Mouse (Mus musculus) cerebellum, postnatal 36 days (tissue): Measurements from ENCODE around the gene Wdr83.

Experiments used
- DNase-seq, 2 experiments: peaks; one replicate each; pipeline ENCODE4 v3.0.0; 2021 to 2022; ENCODE audit warnings: mixed read lengths in 2 of 2

Wdr83 gene

DNA sequence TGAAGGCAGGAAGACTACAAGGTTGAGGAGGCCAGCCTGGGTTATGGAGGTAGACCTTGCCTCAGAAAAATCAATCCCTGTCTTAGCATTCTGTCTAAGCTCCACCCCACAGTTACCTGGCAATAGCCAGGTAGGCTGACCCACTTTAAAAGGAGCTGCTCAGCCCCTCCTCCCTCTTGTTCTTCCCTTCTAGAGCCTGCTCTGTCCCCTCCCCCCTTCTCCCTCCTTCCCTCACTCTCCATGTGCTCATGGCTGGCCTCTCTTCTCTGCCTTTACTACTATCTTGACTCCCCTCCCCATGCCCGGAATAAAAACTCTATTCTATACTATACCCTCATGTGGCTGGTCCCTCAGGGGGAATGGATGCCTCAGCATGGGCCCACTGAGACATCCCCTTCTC is 47.2 kb downstream of the Wdr83 start:
- no peak for DNase-seq

DNA sequence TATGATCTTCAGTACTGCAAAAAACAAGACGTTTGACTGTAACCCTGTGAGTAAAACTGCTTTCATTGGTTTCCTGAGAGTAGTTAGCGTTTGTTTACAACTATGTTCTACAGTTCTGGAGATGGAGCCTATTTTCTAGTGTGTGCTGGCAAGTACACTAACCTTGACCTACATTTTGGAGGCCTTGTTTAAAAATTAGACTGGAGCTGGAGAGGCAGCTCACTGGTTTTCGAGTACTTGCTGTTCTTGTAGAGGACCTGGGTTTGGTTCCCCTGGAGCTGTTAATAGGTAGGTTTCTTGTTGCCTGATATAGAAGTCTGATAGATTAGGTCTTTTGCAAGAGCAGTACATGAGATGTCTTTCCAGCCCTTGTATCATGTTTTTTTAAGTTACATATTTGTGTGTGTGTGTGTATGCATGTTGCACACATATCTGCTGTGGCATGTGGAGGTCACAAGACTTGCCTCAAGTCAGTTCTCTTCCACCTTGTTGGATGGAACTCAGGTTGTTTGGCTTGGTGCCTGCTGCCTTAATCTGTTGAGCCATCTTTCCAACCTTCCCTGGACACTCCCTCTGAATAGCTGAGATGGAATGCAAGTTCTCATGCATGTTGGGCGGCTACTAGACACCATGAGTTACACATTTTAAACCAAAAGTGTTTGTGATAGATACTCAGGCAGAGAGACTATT is 48.3 kb downstream of the Wdr83 start:
- no peak for DNase-seq

DNA sequence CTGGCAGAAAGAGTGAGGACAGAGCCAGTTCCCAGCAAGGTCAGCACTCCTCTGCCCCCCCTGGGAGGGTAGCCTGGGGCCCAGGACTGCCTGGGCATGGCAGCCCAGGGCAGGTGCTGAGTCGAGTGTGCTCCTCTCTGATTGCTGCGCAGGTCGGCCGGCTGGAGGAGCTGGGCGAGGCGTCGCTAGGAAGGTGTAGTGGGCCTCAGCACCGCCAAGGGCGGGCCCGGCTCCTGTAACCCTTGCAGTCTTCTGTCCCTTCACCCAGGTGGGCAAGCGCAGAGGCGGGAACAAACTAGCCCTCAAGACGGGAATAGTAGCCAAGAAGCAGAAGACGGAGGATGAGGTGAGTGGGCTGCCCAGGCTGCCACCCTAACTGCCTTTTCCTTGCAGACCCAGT is 51.8 kb downstream of the Wdr83 start:
- DNase-seq, result no peak

DNA sequence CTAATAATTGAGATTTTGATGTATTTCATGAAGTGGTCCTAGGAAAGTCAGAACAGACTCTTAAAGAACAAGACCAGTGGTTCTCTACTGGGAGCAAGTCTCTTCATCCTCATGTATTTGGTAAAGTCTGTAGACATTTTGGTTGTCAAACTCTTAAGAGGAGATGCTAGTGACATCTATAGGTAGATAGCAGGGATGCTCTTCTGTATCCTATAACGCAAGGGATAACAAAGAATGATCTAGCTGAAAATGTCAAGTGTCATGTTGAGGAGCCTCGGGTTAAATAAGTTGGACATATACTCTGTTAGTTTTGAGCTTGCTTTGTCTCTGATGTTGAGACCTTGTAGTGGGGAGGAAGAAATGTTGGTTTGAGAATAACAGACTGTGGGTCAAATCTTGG is 53.2 kb downstream of the Wdr83 start:
- no peak for DNase-seq

DNA sequence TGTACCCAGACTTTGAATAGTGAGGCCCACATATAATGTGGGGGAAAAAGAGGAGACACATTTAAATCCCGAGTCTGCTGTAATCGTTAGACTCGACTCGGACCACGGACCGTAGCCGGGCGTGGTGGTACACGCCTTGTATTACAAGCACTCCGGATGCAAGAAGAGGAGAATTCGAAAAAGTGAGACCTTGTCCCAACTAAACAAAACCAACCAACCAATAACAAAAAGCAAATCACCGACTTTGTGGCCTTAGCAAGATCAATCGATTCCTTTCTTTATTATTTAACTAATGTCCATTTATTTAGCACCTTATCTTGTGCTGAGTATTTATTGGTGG is 53.6 kb downstream of the Wdr83 start:
- DNase-seq, result no peak

DNA sequence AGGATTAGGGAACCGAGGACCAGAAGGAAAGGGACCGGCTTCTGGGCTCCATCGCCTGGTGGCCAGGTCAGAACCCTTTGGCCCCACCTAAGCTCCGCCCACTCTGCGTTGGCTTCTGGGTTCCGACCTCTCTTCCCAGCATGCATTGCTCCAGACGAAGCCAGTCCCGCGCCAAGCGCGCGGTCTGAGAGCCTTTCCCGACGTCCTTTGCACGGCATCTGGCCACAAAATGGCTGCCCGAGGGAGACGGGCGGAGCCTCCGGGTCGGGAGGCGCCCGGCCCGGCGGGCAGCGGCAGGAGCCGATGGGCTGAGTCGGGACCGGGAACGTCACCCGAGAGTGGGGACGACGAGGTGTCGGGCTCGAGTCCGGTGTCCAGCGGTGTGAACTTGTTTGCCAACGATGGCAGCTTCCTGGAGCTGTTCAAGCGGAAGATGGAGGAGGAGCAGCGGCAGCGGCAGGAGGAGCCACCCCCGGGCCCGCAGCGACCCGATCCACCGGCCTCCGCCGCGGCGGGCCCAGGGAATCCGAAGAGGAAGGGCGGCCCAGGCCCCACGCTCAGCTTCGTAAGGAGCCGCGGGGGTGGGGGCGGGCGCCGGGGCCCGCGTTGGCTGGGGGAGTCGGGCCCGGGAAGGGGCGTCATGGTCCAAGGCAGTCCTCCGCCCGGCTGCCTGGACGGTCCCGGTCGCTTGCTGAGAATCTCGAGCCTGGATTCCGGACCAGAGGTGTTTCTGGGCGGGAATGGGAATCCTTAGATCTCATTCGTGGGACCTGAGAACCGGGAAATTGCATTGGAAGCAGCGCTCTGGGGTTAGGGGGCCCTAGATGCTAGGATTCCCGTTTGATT is 54.2 kb downstream of the Wdr83 start, which contains the start of gene Trir:
Gene Trir, plus strand, starts transcription at position 154 of the 846 bp plus-strand sequence.
- peak; percentile 97 to 98 for DNase-seq

DNA sequence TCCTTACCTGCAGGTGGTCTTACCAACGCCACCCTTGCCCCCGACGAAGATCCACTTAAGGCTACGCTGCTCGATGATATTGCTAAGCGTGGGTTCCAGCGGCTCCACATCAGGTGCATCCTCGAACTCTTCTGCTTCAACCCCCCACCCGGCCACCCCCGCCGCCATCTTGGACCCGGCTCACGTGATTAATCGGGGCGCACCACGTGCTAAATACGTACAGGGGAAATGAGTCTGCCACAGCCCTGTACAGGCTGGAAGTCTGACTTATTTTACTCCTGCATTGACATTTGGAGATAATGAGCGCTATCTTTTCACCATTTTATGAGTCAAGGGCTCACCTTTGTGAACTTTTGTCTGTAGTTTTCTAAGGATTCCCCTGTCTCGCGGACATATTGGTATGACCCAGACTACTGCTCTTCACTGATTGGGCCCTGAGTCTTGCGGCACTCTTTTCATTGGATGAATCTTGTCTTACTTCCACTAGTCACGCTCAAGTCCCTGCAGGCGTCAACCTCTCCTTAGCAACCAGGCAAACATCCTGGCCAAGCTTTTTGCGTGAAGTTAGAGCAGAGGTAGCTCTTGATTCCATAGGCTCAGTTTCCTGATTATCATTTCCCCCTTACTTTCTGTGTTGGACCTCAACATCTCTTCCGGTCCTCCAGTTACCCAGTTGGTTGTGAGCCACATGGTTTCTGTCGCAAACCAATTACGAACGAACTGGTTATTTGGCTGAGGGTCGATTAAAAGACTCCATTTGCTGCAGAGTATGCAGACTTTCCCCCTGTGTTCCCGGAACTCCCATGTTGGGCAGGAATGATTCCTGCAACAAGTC is 55.8 kb downstream of the Wdr83 start, which contains the start of gene Asna1:
Gene Asna1, minus strand, starts transcription at position 184 of the 835 bp plus-strand sequence.
- peak; percentile 79 to 82 for DNase-seq
